Mouse (Mus musculus) c-Kit-negative CD71-positive TER-119-positive erythroid progenitor cells, embryonic 14.5 days (primary cell): ENCODE data around the gene Tnfrsf4.

ENCODE experiments used
- DNase-seq: peaks from one replicate; pipeline ENCODE4 v3.0.0-alpha.2; 2013; ENCODE audit warnings: low read depth, low spot score

Tnfrsf4 gene

DNA sequence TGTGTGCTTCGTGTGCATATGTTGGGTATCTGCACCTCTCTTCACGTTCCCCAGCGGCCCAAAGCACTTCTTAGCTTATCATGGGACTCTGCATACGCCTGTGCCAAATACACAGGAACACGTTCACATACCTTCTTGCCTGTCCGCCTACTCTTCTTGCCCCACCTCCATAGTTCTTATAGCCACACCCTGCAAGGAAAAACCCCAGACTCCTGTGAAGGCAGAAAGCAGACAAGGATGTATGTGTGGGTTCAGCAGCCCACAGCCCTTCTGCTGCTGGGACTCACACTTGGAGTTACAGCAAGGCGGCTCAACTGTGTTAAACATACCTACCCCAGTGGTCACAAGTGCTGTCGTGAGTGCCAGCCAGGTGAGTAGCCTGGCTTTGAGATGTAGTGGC, at the start of gene Tnfrsf4:
TSS of gene Tnfrsf4 (plus strand) at position 207 of the 400 bp plus-strand sequence.
- DNase-seq, result no peak

DNA sequence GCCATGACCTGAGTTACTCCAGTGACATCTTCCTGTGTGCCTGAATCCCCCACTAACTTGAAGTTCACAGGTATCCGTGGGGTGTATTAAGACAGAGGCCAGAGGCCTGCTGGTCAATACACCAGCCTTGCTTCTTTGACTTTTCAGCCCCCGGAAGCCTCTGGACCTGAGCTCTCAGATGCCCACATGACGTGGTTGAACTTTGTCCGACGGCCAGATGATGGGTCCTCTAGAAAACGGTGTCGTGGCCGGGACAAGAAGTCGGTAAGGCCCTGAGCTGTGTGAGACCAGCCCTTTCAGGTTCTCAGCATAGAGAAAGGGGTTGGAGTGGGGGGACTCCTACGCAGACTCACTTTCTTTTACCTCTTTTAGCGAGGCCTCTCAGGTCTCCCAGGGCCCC, 49.2 kb upstream of the Tnfrsf4 start:
- no peak for DNase-seq

DNA sequence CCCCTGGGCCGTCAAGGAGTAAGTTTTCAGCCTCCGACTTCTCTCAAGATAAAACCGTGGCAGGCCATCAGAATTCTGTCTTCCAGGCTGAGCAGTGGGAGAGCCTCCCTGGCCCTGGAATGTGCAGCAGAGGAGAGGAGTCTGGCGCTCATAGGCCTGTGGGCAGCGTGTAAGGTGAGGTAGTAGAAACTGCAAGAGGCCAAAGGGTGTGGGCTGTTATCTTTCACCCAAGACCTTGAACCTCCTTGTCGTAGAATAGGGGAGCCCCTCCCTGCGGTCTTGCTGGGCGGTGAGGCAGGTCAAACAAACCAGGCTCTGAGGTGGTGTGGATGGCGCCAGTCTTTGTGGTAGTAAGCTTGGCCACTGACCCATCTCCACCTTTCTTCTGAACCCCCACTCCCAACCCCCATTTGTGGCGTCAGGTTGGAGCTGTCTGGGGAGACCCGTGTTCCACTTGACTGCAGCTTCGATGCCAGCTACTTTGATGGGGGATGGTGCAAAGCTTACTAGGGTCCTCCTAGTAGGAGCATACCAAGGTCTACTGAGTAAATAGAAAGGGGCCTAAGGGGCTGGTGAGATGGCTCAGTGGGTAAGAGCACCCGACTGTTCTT, 44.5 kb upstream of the Tnfrsf4 start:
- no peak for DNase-seq

DNA sequence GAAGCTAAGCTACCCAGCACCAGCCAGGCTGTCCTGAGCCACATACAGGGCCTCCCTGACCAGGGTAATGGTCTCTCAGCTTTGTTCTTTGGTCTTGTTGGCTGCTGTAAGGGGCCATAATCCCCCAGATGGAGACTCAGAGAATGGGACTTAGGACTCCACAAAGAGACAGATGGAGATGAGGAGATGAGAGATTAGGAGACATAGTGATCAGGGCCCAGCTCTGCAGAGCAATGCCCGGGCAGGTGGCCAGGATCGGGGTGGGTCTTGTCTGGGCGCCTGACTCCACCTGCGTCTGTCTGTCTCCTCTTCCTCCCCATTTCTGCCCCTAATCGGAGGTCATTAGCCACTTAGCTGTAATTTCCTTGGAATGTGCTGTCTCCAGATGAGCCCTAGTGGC, 43.4 kb upstream of the Tnfrsf4 start:
- DNase-seq, result no peak

DNA sequence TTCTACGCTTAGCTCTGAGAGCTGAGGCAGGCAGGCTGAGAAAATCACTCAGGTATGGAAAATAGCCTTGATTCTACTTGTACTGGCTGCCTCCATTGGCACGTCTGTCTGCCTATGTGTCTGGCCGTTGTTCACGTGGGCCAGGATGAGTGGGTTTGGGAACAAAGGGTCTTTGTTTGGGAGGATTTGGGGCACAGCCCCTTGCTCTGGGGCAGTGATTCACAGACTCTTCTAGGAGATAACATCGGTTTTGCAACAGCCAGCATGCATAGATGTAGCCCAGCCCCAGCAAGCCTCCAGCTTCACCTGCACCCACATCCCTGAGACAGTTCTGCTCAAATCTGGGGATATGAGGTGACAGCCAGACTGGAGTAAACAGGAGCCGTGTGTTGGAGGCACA, 41.0 kb upstream of the Tnfrsf4 start:
- DNase-seq, result no peak

DNA sequence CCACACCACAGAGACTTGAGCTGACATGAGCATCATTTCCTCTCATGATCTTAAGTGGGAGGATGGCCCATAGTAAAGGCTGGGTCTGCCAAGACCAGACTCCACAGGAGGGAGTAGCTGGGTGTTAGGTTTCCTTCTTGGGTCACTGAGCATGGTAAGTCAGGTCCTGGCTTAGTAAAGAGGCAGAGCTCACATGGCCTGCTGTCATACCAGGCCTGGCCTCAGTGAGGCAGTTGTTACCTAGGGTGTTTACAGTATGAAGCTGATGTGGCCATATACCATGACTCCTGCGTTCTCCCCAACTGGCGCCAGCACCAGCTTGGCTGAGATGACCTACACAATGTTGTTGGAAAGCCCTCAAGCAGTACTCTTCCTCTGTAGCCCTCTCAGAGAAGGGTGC, 40.4 kb upstream of the Tnfrsf4 start:
- no peak for DNase-seq

DNA sequence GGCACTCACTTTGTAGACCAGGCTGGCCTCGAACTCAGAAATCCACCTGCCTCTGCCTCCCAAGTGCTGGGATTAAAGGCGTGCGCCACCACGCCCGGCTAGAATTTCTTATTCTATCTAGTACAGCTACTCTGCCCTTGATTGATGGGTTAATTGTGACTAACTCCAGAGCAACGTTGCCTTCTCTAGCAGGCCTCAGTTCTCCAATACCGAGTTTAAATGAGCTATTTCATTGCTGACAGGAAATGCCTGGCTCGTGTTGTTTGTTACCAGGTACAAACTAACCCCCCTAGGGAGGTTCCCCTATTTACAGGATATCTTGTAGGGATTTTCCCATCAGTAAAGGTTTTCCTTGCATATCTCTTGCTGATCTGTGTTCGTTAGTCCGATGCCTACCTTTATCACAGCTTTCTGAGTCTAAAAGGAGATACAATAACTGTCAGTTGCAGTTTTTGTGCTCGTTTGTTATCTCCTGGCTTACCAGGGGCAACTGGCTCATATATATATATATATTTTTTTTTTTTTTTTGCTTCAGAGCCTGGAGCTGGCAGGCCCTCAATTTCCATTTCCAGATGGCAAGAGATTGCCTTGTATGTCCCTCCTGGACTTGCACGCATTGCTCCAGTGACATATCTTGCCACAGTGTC, 32.1 kb upstream of the Tnfrsf4 start:
- no peak for DNase-seq

DNA sequence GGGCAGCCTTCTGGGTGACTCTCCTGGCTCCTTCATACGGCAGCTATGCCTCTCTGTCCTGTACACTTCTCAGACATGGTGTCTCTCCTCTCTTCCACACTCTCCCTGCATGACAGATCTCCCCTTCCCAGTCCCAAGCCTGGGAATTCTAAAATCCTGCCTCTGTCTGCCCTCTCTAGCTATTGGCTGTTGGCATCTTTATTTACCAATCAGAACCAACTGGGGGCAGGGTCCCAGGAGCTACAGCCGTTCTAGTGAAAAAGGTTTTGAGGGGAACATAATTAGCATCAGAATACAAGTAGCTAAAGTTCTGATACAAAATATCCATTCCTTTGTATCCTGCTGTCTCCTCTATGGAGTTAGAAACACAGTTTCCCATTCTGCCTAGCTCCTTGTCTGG, 29.9 kb upstream of the Tnfrsf4 start:
- no peak for DNase-seq

DNA sequence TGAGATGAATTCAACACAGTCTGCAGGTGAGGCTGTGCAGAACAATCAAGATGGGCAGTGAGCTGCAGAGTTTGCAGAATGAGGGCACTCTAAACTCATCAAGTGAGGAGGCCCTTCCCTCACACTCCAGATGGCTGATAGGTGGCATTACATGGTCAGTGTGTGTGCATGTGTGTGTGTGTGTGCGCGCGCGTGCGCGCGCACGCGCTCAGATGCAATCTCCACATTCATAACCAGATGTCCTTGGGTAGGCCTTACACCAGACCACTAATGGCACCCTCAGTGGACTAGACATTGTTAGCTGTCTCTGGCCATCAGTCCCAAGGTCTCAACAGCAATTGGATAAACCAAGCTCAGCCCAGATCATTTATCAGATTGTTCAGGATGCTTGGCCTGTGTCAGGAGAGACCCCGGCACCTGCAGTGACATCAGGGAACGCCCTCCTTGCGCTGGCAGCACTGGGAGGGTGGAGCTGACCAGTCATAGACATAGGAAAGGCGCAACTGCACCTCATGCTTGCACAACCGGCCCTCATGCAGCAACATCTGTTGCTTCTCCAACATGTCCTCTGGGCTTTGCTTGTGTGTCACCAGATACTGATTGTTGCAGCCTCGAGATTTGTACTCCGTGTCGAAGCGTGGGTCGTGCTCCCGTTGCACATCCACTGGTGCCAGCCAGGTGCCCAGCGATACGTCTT, 22.3 kb upstream of the Tnfrsf4 start:
- no peak for DNase-seq

DNA sequence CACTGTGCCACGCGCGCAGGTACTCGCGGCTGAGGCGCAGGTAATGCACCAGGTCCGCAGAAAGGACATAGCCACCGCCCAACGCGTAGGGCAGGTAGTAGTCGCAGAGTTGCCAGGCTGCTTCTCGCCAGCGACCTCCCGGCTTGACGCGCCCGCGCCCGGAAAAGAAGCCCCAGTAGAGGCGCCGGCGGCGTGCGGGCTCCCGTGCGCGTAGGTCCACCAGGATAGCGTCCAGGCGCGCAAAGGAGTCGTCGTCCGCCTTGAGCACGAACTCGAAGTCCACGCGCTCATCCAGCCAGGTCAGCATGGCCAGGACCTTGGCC, 21.8 kb upstream of the Tnfrsf4 start:
- no peak for DNase-seq

DNA sequence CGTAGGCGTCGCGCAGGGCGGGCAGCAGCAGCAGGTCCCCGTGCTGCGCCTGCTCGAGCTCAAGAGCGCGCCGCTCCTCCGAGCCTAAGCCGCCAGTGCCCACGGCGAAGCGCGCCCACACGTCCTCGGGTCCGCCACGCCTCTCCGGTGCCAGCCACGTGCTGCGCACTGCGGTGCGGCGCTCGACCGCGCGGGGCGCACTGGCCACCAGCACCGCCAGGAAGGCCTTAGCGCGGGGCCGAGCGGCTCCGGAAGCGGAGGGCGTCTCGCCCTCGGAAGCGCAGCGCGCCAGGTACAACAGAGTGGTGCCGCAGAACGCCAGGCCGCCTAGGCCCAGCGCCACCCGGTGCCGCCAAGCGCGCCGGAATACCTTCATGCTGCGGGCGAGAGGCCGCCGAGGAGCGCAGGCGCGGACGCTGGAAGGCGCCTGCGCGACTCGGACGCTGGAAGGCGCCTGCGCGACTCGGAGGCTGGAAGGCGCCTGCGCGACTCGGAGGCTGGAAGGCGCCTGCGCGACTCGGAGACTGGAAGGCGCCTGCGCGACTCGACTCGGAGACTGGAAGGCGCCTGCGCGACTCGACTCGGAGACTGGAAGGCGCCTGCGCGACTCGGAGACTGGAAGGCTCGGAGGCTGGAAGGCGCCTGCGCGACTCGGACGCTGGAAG, 21.3 kb upstream of the Tnfrsf4 start, which contains the start of the genes B3galt6 and Sdf4:
TSS of gene B3galt6 (minus strand) at position 409 of the 665 bp plus-strand sequence.
TSS of gene Sdf4 (plus strand) at position 632 of the 665 bp plus-strand sequence.
- DNase-seq, result peak; percentile 89

DNA sequence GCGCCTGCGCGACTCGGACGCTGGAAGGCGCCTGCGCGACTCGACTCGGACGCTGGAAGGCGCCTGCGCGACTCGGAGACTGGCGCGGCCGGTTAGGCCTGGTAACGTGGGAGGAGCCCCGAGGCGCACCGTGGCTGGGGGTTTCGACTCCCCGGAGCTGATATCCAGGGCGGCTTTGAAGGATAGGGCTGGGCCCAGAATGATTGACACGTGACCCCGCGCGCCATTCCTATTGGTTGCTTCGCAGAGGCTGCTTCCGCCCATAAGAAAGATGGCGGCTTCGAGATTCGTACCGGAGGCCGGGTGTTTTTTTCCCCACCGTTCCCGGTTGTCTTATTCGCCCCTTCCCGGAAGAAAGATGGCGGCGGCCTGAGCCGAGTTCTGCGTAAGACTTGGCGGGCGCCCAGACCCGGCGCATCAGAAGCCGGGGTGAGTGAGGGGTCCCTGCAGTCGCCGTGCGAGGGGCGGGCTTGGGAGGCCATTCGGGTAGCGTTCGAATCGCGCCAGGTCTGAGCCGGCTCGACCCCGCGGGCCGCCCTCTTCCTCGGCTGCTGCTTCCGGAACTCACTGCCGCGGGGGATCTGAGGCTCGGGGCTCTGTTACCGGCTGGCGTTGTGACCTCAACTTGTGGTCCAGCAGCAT, 20.6 kb upstream of the Tnfrsf4 start:
- DNase-seq, result peak; percentile 95

DNA sequence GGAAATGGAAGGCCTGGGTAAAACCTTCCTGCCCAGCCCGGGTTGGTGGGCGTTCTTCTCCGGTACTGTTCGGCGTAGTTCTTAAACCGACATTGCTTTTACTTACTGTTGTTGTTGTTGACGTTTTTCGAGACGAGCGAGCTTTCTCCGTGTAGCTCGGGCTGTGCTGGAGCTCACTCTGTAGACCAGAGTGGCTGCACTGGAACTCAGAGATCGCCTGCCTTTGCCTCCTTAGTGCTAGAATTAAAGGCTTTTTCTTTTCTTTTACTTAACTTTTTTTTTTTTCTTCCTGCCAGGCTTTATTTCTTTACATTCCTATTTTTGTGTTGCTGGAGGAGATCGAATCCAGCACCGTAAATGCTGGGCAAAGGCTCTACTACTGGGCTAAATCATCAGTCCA, 20.0 kb upstream of the Tnfrsf4 start:
- DNase-seq, result no peak

DNA sequence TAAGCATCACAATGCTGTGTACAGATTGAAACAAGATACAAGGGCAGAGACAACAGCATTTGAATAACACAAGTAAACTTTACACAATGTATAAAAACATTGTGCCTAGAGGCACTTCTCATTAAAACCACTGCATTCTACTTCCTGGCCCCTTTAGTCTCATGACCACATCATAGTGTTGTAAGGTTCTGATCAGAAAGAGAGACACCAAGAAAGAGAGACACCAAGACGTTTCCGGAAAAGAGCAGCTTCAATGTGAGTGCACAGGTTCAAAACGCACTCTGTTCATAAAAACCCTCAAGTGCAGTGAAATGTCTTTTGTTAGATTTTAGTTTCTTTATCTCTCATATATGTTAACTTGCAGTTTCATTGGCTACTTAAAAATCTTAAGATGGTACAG, 9.5 kb upstream of the Tnfrsf4 start:
- no peak for DNase-seq

DNA sequence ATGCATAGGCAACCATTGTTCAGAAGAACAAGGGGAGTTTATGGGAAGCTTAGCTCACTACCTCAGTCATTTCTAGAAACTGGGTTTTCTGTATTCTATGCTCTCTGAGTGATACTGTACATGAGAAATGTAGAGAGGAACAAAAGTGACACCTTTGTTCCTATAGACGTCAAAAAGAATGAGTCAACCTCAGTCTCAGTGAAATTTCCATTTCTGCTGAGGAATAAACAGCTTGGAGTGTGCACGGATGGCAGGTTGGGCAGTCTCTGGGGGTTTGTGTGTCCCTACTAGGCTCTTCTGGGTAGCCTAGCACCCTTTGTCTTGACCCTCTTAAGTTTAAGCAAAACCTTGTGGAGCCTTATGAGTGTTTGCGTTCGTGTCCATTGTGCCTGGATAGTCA, 5.3 kb upstream of the Tnfrsf4 start:
- DNase-seq, result no peak

DNA sequence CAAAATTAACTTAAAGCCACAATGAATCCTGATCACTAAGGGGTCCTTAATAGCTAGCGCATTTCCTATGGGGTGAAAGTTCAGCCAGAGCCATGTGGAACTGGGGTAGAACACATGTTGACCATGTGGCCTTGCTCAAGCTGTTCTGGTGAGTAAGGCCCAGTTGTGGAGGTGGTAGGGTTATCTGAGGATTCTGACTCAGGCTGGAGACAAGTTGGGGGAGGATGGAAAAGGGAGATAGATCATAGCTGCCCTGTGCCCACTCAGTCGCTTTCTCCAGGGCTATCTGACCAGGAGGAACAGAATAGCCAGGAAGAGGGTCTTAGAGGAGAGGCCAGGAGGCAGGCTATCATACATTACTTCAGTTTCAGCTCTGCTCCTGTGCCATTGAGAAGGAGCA, 793 bp downstream of the Tnfrsf4 start:
- no peak for DNase-seq

DNA sequence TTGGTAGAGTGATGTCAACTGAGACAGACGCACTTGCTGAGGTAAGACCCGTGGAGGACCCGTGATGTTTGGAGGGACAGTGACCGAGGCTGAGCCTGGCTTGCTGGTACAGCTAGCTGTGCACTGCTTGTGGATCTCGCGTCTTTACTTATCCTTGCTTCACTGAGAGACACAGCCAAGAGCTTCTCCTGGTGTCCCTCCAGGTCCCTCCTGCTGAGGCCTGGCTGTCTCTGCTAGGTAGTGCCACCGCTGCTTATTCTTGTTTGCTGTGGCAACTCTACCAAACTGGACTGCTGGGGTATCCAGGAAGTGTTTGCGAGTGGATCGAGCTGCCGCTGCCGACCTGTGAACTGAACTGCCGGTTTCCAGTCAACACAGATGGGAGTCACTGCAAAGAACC, 6.1 kb downstream of the Tnfrsf4 start:
- no peak for DNase-seq

DNA sequence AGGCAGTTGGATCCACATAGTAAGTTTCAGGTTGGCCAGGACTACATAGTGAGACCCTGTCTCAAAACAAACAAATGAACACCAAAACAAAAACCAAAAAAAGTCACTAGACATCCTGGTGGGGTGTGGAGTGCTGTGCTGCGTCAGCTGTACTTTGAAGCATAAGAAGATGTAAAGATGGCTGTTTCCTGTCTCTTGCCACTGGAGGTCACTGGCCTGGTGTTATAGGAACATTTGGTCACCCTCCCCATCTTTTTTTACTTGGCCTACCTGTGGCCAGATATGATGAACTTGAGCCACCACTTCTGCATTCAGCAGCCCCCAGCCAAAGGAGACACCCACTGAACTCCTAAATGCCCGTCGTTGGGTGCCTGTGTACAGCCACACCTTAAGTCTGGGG, 7.7 kb downstream of the Tnfrsf4 start:
- DNase-seq, result no peak

DNA sequence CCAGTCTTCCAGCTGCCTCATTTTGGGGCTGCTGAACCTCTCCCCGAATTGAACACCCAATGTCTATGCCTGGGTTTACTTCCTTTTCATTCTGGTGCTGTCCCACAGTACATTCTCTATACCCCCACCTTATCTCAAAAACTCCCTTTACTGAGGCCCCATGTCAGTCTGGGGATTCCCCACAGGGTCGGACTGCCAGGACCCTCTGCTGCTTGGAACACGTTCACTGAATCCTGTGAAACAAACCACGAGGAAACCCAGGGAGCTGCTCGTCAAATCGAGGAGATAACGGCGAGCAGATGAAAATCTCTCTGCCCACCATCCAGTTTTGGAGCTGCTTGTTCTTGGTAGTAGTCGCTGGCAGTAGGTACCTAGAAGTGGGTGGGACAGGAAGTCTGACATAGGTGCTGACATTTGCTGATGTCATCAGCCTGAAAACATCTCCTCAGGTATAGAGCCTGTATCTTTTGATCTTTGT, 8.3 kb downstream of the Tnfrsf4 start:
- DNase-seq, result no peak

DNA sequence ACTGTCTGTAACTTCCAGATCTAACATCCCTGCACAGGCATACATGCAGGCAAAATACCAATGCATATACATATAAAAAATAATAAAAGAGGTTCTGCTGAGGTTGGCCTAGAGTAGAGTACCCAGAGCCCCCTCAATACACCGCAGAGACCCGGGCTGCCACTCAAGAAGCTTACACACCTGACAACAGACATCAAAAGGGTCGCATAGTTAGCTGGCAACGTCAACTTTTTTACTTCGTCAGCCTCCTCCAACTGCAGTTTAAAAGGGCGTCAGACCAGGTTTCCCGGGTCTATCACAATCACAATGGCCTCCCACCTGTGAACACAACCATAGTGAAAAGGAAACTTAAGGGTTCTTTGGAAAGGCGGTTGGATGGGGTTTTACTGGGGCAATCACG, 9.9 kb downstream of the Tnfrsf4 start:
- DNase-seq, result no peak

DNA sequence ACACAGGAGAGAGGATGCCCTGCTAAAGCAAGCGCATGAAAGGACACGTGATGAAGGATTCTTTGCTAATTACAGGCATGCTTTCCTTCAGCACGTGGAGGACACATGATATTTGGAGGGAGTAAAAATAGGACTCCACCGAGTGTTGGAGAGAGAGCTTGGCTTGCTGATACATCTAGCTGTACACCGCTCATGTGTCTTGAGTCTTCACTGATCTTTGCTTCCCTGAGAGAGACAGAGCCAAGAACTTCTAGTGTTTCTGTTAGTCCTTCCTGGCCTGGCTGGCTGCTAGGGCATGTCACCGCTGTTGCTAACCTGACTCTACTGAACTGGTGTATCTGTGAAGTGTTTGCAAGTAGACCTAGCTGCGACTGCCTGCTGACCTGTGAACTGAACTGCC, 10.5 kb downstream of the Tnfrsf4 start:
- DNase-seq, result no peak

DNA sequence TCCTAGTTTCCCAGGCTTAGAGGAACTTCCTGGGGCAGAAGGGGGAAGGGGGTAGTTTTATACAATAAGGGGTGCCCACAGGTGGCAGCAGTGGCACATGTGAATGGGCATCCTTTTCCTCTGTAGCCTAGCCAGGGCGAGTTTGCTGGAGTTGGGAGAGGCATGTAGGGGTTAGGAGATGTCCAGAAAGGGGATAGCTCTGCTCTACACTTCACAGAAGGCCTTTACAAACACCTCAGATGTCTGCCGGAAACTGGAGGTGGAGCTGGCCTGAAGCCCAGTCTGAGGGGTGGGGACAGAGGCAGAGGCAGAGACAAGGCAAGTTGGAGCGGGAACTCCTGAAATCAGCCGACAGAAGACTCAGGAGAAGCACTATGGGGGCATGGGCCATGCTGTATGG, 12.4 kb downstream of the Tnfrsf4 start, which contains the start of gene Tnfrsf18:
TSS of gene Tnfrsf18 (plus strand) at position 152 of the 400 bp plus-strand sequence.
- no peak for DNase-seq
